Mouse (Mus musculus): Measurements from ENCODE around the gene Pdhb. TPM values are rescaled to one million over a fixed set of nuclear protein-coding genes. Genes with fewer than 3 reads are reported as not detected.
A peak's percentile ranks its signal among the peaks of the same experiment; 100 is the strongest.

The Pdhb gene
- polyA plus RNA-seq (2014; fragmentation: Nextera tagmentation; extraction: Ambion mirVana) = 240 and 252 TPM in 2 replicates

- Histone ChIP-seq H3K9ac (ENCODE audit: low read length) (peak within 1 kb of the TSS; percentile 95), H3K4me1 (ENCODE audit: control insufficient read depth, insufficient read depth, low read length) (peaks cover 6% of the 10 kb centered on the region), H3K9me3 (replicated peaks; ENCODE audit: control insufficient read depth, low read length) (no peaks in the 10 kb centered on the region), H3K36me3 (ENCODE audit: control insufficient read depth, insufficient read depth, low read length) (peaks cover 30% of the 10 kb centered on the region), H3K4me2 (ENCODE audit: low read length) (peak within 1 kb of the TSS; percentile 63), H3K4me3 (ENCODE audit: low read depth, low read length) (peak within 1 kb of the TSS; percentile 99), H3K27ac (ENCODE audit: low read depth, low read length) (peak within 1 kb of the TSS; percentile 71; the same call in 1 of the 2 replicates), H3K27me3 (replicated peaks; ENCODE audit: control insufficient read depth, insufficient read depth, low read length) (no peaks in the 10 kb centered on the region)
- peak; percentile 100 for DNase-seq (ENCODE audit: low spot score)
- ATAC-seq = peak; percentile 100
- under 1% methylated on average over 64 of the region's 64 CpGs for WGBS
These were observed at the start of gene Pdhb for GRCm38 (mm10) chr14:8172507-8173410. Gene Pdhb (minus strand): TSS chr14:8173025.

GRCm38 (mm10) chr14:8222561-8222960 is 49.7 kb upstream of the Pdhb start:
- H3K4me3 ChIP-seq (ENCODE audit: low read depth, low read length) = no peak overlapping the region
- H3K4me1 ChIP-seq (ENCODE audit: control insufficient read depth, insufficient read depth, low read length) = peaks cover 16% of the 10 kb centered on the region
- 94% methylated on average over 16 of the region's 16 CpGs for WGBS

GRCm38 (mm10) chr14:8220912-8221311 is 48.1 kb upstream of the Pdhb start:
- ATAC-seq = no peak
- Histone ChIP-seq H3K4me2 (ENCODE audit: low read length) (no peak overlapping the region), H3K27me3 (replicated peaks; ENCODE audit: control insufficient read depth, insufficient read depth, low read length) (no peaks in the 10 kb centered on the region), H3K27ac (ENCODE audit: low read depth, low read length) (no peak overlapping the region), H3K4me1 (ENCODE audit: control insufficient read depth, insufficient read depth, low read length) (peaks cover 23% of the 10 kb centered on the region), H3K9ac (ENCODE audit: low read length) (no peak overlapping the region), H3K9me3 (replicated peaks; ENCODE audit: control insufficient read depth, low read length) (no peaks in the 10 kb centered on the region), H3K4me3 (ENCODE audit: low read depth, low read length) (no peak overlapping the region), H3K36me3 (ENCODE audit: control insufficient read depth, insufficient read depth, low read length) (peaks cover 23% of the 10 kb centered on the region)
- 86% methylated on average over 2 of the region's 2 CpGs for WGBS
- no peak for DNase-seq (ENCODE audit: low spot score)

More at GRCm38 (mm10) chr14:8222561-8222960, 49.7 kb upstream of the Pdhb start:
- no peak overlapping the region for H3K4me2 ChIP-seq (ENCODE audit: low read length)
- DNase-seq (ENCODE audit: low spot score) (no peak), ATAC-seq (no peak)
- H3K9me3 ChIP-seq (replicated peaks; ENCODE audit: control insufficient read depth, low read length) = no peaks in the 10 kb centered on the region
- no peak overlapping the region for H3K9ac ChIP-seq (ENCODE audit: low read length)
- H3K27me3 ChIP-seq (replicated peaks; ENCODE audit: control insufficient read depth, insufficient read depth, low read length) = no peaks in the 10 kb centered on the region
- peaks cover 23% of the 10 kb centered on the region for H3K36me3 ChIP-seq (ENCODE audit: control insufficient read depth, insufficient read depth, low read length)
- no peak overlapping the region for H3K27ac ChIP-seq (ENCODE audit: low read depth, low read length)

- no peak for ATAC-seq
- H3K9me3 ChIP-seq (replicated peaks; ENCODE audit: control insufficient read depth, low read length) = no peaks in the 10 kb centered on the region
- peaks cover 23% of the 10 kb centered on the region for H3K36me3 ChIP-seq (ENCODE audit: control insufficient read depth, insufficient read depth, low read length)
- no peak for DNase-seq (ENCODE audit: low spot score)
- H3K4me1 ChIP-seq (ENCODE audit: control insufficient read depth, insufficient read depth, low read length) = peaks cover 26% of the 10 kb centered on the region
- H3K27ac ChIP-seq (ENCODE audit: low read depth, low read length) = no peak overlapping the region
- H3K4me2 ChIP-seq (ENCODE audit: low read length) = no peak overlapping the region
- H3K4me3 ChIP-seq (ENCODE audit: low read depth, low read length) = no peak overlapping the region
- H3K27me3 ChIP-seq (replicated peaks; ENCODE audit: control insufficient read depth, insufficient read depth, low read length) = 0 out of 2 replicates have a peak, but pooled peaks cover 6% of the 10 kb centered on the region
- no peak overlapping the region for H3K9ac ChIP-seq (ENCODE audit: low read length)
- WGBS = 61% methylated on average over 7 of the region's 7 CpGs
These were observed 47.5 kb upstream of the Pdhb start for GRCm38 (mm10) chr14:8220306-8220705.

GRCm38 (mm10) chr14:8219876-8220275 is 47.1 kb upstream of the Pdhb start:
- Histone ChIP-seq H3K4me1 (ENCODE audit: control insufficient read depth, insufficient read depth, low read length) (peaks cover 29% of the 10 kb centered on the region), H3K27me3 (replicated peaks; ENCODE audit: control insufficient read depth, insufficient read depth, low read length) (0 out of 2 replicates have a peak, but pooled peaks cover 6% of the 10 kb centered on the region), H3K27ac (ENCODE audit: low read depth, low read length) (no peak overlapping the region), H3K4me2 (ENCODE audit: low read length) (no peak overlapping the region), H3K36me3 (ENCODE audit: control insufficient read depth, insufficient read depth, low read length) (peaks cover 23% of the 10 kb centered on the region), H3K9me3 (replicated peaks; ENCODE audit: control insufficient read depth, low read length) (no peaks in the 10 kb centered on the region), H3K9ac (ENCODE audit: low read length) (no peak overlapping the region), H3K4me3 (ENCODE audit: low read depth, low read length) (no peak overlapping the region)
- ATAC-seq = no peak
- no peak for DNase-seq (ENCODE audit: low spot score)
- 50% methylated on average over 11 of the region's 11 CpGs for WGBS

GRCm38 (mm10) chr14:8218730-8219380 is 46.0 kb upstream of the Pdhb start:
- H3K36me3 ChIP-seq (ENCODE audit: control insufficient read depth, insufficient read depth, low read length) = peaks cover 18% of the 10 kb centered on the region
- H3K27ac ChIP-seq (ENCODE audit: low read depth, low read length) = peak overlapping the region; percentile 44
- H3K4me2 ChIP-seq (ENCODE audit: low read length) = peak overlapping the region; percentile 4
- peaks cover 31% of the 10 kb centered on the region for H3K4me1 ChIP-seq (ENCODE audit: control insufficient read depth, insufficient read depth, low read length)
- ATAC-seq (0 out of 2 replicates have a peak, but pooled peaks have one; percentile 25), DNase-seq (ENCODE audit: low spot score) (peak; percentile 79)
- H3K27me3 ChIP-seq (replicated peaks; ENCODE audit: control insufficient read depth, insufficient read depth, low read length) = 0 out of 2 replicates have a peak, but pooled peaks cover 6% of the 10 kb centered on the region
- no peak overlapping the region for H3K4me3 ChIP-seq (ENCODE audit: low read depth, low read length)
- no peaks in the 10 kb centered on the region for H3K9me3 ChIP-seq (replicated peaks; ENCODE audit: control insufficient read depth, low read length)
- H3K9ac ChIP-seq (ENCODE audit: low read length) = peak overlapping the region; percentile 2; the same call in 1 of the 2 replicates
- 3% methylated on average over 10 of the region's 10 CpGs for WGBS

GRCm38 (mm10) chr14:8218238-8218637 is 45.4 kb upstream of the Pdhb start:
- WGBS = 12% methylated on average over 7 of the region's 7 CpGs
- Histone ChIP-seq H3K4me3 (ENCODE audit: low read depth, low read length) (no peak overlapping the region), H3K27me3 (replicated peaks; ENCODE audit: control insufficient read depth, insufficient read depth, low read length) (0 out of 2 replicates have a peak, but pooled peaks cover 6% of the 10 kb centered on the region), H3K9me3 (replicated peaks; ENCODE audit: control insufficient read depth, low read length) (no peaks in the 10 kb centered on the region), H3K36me3 (ENCODE audit: control insufficient read depth, insufficient read depth, low read length) (peaks cover 14% of the 10 kb centered on the region; the same call in 1 of the 2 replicates), H3K4me2 (ENCODE audit: low read length) (peak overlapping the region; percentile 4; the same call in 1 of the 2 replicates), H3K27ac (ENCODE audit: low read depth, low read length) (peak overlapping the region; percentile 44), H3K9ac (ENCODE audit: low read length) (no peak overlapping the region), H3K4me1 (ENCODE audit: control insufficient read depth, insufficient read depth, low read length) (peaks cover 31% of the 10 kb centered on the region)
- ATAC-seq (no peak), DNase-seq (ENCODE audit: low spot score) (peak; percentile 47)

- 50% methylated on average over 5 of the region's 5 CpGs for WGBS
- Histone ChIP-seq H3K27ac (ENCODE audit: low read depth, low read length) (no peak overlapping the region), H3K27me3 (replicated peaks; ENCODE audit: control insufficient read depth, insufficient read depth, low read length) (0 out of 2 replicates have a peak, but pooled peaks cover 6% of the 10 kb centered on the region), H3K9ac (ENCODE audit: low read length) (peak overlapping the region; percentile 81; the same call in 1 of the 2 replicates), H3K9me3 (replicated peaks; ENCODE audit: control insufficient read depth, low read length) (no peaks in the 10 kb centered on the region), H3K4me1 (ENCODE audit: control insufficient read depth, insufficient read depth, low read length) (peaks cover 31% of the 10 kb centered on the region), H3K36me3 (ENCODE audit: control insufficient read depth, insufficient read depth, low read length) (no peaks in the 10 kb centered on the region), H3K4me3 (ENCODE audit: low read depth, low read length) (peak overlapping the region; percentile 58), H3K4me2 (ENCODE audit: low read length) (peak overlapping the region; percentile 79)
- DNase-seq (ENCODE audit: low spot score) = no peak
- ATAC-seq = no peak
These were observed 43.3 kb upstream of the Pdhb start for GRCm38 (mm10) chr14:8216100-8216499.

Data from forebrain, embryonic 14.5 days (tissue).